Mouse (Mus musculus): ENCODE measurements around the gene Cfap97d1.

Gene Cfap97d1

GRCm38 (mm10) chr11:102008954-102009637 is 25.0 kb downstream of the Cfap97d1 start:
- in situ Hi-C loops (cut with MboI, MseI): no loop called here

- in situ Hi-C loops (cut with MboI, MseI): no loop called here
These were observed 26.1 kb downstream of the Cfap97d1 start for GRCm38 (mm10) chr11:102010140-102010539.

- in situ Hi-C loops (cut with MboI, MseI): no loop called here
These were observed 27.4 kb downstream of the Cfap97d1 start for GRCm38 (mm10) chr11:102011510-102011909.

GRCm38 (mm10) chr11:102013201-102013600 is 29.1 kb downstream of the Cfap97d1 start:
- in situ Hi-C loops (cut with MboI, MseI): no loop called here

GRCm38 (mm10) chr11:102015472-102015871 is 31.4 kb downstream of the Cfap97d1 start:
- in situ Hi-C loops (cut with MboI, MseI): no loop called here

GRCm38 (mm10) chr11:102016136-102016535 is 32.1 kb downstream of the Cfap97d1 start:
- in situ Hi-C loops (cut with MboI, MseI): no loop called here

- in situ Hi-C loops (cut with MboI, MseI): no loop called here
These were observed 35.7 kb downstream of the Cfap97d1 start for GRCm38 (mm10) chr11:102019736-102020135.

- in situ Hi-C loops (cut with MboI, MseI): no loop called here
These were observed 37.1 kb downstream of the Cfap97d1 start for GRCm38 (mm10) chr11:102021196-102021595.

- in situ Hi-C loops (cut with MboI, MseI): no loop called here
These were observed 39.3 kb downstream of the Cfap97d1 start for GRCm38 (mm10) chr11:102023406-102023805.

GRCm38 (mm10) chr11:102024084-102024758 is 40.1 kb downstream of the Cfap97d1 start:
- in situ Hi-C loops (cut with MboI, MseI): no loop called here

- in situ Hi-C loops (cut with MboI, MseI): no loop called here
These were observed 40.8 kb downstream of the Cfap97d1 start for GRCm38 (mm10) chr11:102024875-102025274.

GRCm38 (mm10) chr11:102025354-102025753 is 41.3 kb downstream of the Cfap97d1 start:
- in situ Hi-C loops (cut with MboI, MseI): no loop called here

- in situ Hi-C loops (cut with MboI, MseI): no loop called here
These were observed 42.0 kb downstream of the Cfap97d1 start for GRCm38 (mm10) chr11:102025991-102026660.

GRCm38 (mm10) chr11:102026694-102027360 is 42.7 kb downstream of the Cfap97d1 start:
- in situ Hi-C loops (cut with MboI, MseI): no loop called here

GRCm38 (mm10) chr11:102027361-102028017 is 43.4 kb downstream of the Cfap97d1 start:
- in situ Hi-C loops (cut with MboI, MseI): no loop called here

GRCm38 (mm10) chr11:102028087-102028816 is 44.2 kb downstream of the Cfap97d1 start, which contains the start of gene Mpp3:
TSS of gene Mpp3 (minus strand) at chr11:102028461.
- in situ Hi-C loops (cut with MboI, MseI): no loop called here

- in situ Hi-C loops (cut with MboI, MseI): no loop called here
These were observed 45.2 kb downstream of the Cfap97d1 start for GRCm38 (mm10) chr11:102029304-102029703.

GRCm38 (mm10) chr11:102029966-102030365 is 45.9 kb downstream of the Cfap97d1 start:
- in situ Hi-C loops (cut with MboI, MseI): no loop called here

GRCm38 (mm10) chr11:102031149-102031548 is 47.1 kb downstream of the Cfap97d1 start:
- in situ Hi-C loops (cut with MboI, MseI): no loop called here

- in situ Hi-C loops (cut with MboI, MseI): no loop called here
These were observed 49.0 kb downstream of the Cfap97d1 start for GRCm38 (mm10) chr11:102033055-102033591.
